Mouse (Mus musculus): ENCODE measurements at regions not wholly inside any gene's neighbourhood (a gene's known extent, or its start where the extent isn't known, plus 50 kb on each side); places are given as distances from the start of the nearest gene placed in this dataset.

- TF ChIP-seq CTCF (IDR thresholded peaks at IDR 0.05; ENCODE audit: borderline replicate concordance, control insufficient read depth, extremely low read depth, insufficient read depth, low read length, poor library complexity) = no peak
- TF ChIP-seq POLR2A (IDR thresholded peaks at IDR 0.05; ENCODE audit: control insufficient read depth, extremely low read depth, insufficient read depth, low read length, poor library complexity) = no peak
These were observed 284.5 kb upstream of the Runx1 start for GRCm38 (mm10) chr16:93110451-93110850.
